Mouse (Mus musculus) forebrain, postnatal 0 days (tissue): ENCODE measurements around the gene Galns. TPM values are rescaled to one million over a fixed set of nuclear protein-coding genes. Genes with fewer than 3 reads are reported as not detected.
"Not testable (repeated sequence)": the region's sequence is repeated elsewhere in the genome, so short reads cannot be mapped to it uniquely, and the experiment has no call there.

ENCODE experiments used
- ATAC-seq: fragments of 200-750 bp; cut with Nextera tagmentation; 2 replicates; pipeline ENCODE4 v1.8.0; 2017; ENCODE audit warnings: mild to moderate bottlenecking, moderate library complexity
- DNase-seq: peaks from one replicate; pipeline ENCODE4 v3.0.0-alpha.2; 2015
- H3K27ac ChIP-seq: fragments of 300-500 bp; sonication (generic); 2 replicates; pipeline ENCODE4 v1.5.1; 2014; ENCODE audit warnings: low read depth, mild to moderate bottlenecking, antibody characterized with exemption, low read length, moderate library complexity, mixed read lengths
- H3K27me3 ChIP-seq: fragments of 300-500 bp; sonication (generic); 2 replicates; pipeline ENCODE4 v1.6.1; 2014; ENCODE audit warnings: mild to moderate bottlenecking, low read length, mixed read lengths; ENCODE audit not compliant: insufficient read depth
- H3K36me3 ChIP-seq: fragments of 300-500 bp; sonication (generic); 2 replicates; pipeline ENCODE4 v1.6.1; 2014; ENCODE audit warnings: mild to moderate bottlenecking, moderate library complexity; ENCODE audit not compliant: insufficient read depth
- H3K4me1 ChIP-seq: fragments of 300-500 bp; sonication (generic); 2 replicates; pipeline ENCODE4 v1.6.1; 2014; ENCODE audit warnings: antibody characterized with exemption; ENCODE audit not compliant: insufficient read depth
- H3K4me2 ChIP-seq: fragments of 300-500 bp; sonication (generic); 2 replicates; pipeline ENCODE4 v1.6.1; 2014; ENCODE audit warnings: low read depth, mild to moderate bottlenecking, moderate library complexity
- H3K4me3 ChIP-seq: fragments of 300-500 bp; sonication (generic); 2 replicates; pipeline ENCODE4 v1.5.1; 2014; ENCODE audit warnings: low read depth, low read length, mixed read lengths
- H3K9ac ChIP-seq: fragments of 300-500 bp; sonication (generic); 2 replicates; pipeline ENCODE4 v1.6.1; 2014; ENCODE audit warnings: mild to moderate bottlenecking
- H3K9me3 ChIP-seq: fragments of 300-500 bp; sonication (generic); 2 replicates; pipeline ENCODE4 v1.6.1; 2016; ENCODE audit warnings: low read length
- CTCF ChIP-seq: sonication (generic); IDR thresholded peaks from 2 replicates; pipeline ENCODE4 v1.5.1; 2016; ENCODE audit warnings: antibody characterized with exemption, control low read depth, low read depth
- WGBS: fragments of 180-500 bp; shearing (Covaris S2); extraction: QIAGEN DNeasy Blood & Tissue Kit; methylation state at CpG from one replicate; pipeline ENCODE4 v1.1.7; 2014; 5-methylcytosine and 5-hydroxymethylcytosine counted together
- polyA plus RNA-seq: library from polyadenylated mRNA; unstranded; fragments of >200 nt; fragmentation: Nextera tagmentation; extraction: Ambion mirVana; gene quantifications from 2 replicates; pipeline ENCODE4 v1.2.1, GENCODE M21; 2015
- total RNA-seq: library from RNA; depleted of rRNA; stranded (reverse); fragments of >200 nt; gene quantifications from 2 replicates; pipeline ENCODE4 v1.2.3, GENCODE M21; 2014

Galns gene
- total and polyA plus RNA-seq, 2 experiments from 2014 or later, result 8.4 to 12.8 TPM

GRCm38 (mm10) chr8:122573577-122573976, 37.7 kb downstream of the Galns start:
- H3K27me3 ChIP-seq, result no peaks in the 10 kb centered on the region

GRCm38 (mm10) chr8:122573176-122573575, 38.1 kb downstream of the Galns start:
- H3K4me3 ChIP-seq, result not testable (repeated sequence)
- H3K4me1 ChIP-seq, result peaks cover 24% of the 10 kb centered on the region

More at GRCm38 (mm10) chr8:122573577-122573976, 37.7 kb downstream of the Galns start:
- Histone ChIP-seq H3K4me3 (no peak overlapping the region), H3K27ac (0 out of 2 replicates have a peak overlapping the region, but pooled peaks have one; percentile 9), H3K9ac (no peak overlapping the region), H3K4me2 (no peak overlapping the region), H3K36me3 (peaks cover 16% of the 10 kb centered on the region), H3K9me3 (no peaks in the 10 kb centered on the region), H3K4me1 (peaks cover 22% of the 10 kb centered on the region)
- DNase-seq (no peak), ATAC-seq (no peak)
- TF ChIP-seq CTCF, result no peak
- 49% methylated on average over 9 of the region's 9 CpGs for WGBS

GRCm38 (mm10) chr8:122572751-122573150, 38.5 kb downstream of the Galns start:
- no peak for DNase-seq
- 81% methylated on average over 3 of the region's 3 CpGs for WGBS
- no peaks in the 10 kb centered on the region for H3K9me3 ChIP-seq
- no peak for TF ChIP-seq CTCF
- peaks cover 16% of the 10 kb centered on the region for H3K36me3 ChIP-seq
- peak overlapping the region; percentile 2; the same call in 1 of the 2 replicates for H3K27ac ChIP-seq
- no peak overlapping the region for H3K4me3 ChIP-seq
- no peak overlapping the region for H3K4me2 ChIP-seq
- no peak overlapping the region for H3K9ac ChIP-seq
- H3K27me3 ChIP-seq, result no peaks in the 10 kb centered on the region
- H3K4me1 ChIP-seq, result peaks cover 24% of the 10 kb centered on the region
- ATAC-seq, result no peak

More at GRCm38 (mm10) chr8:122573176-122573575, 38.1 kb downstream of the Galns start:
- ATAC-seq (peak; percentile 7; the same call in 1 of the 2 replicates), DNase-seq (peak; percentile 50)
- H3K36me3 ChIP-seq, result peaks cover 16% of the 10 kb centered on the region
- not testable (repeated sequence) for H3K9me3 ChIP-seq, H3K4me2 ChIP-seq, H3K9ac ChIP-seq, H3K27me3 ChIP-seq
- 31% methylated on average over 4 of the region's 4 CpGs for WGBS
- peak overlapping the region; percentile 2; the same call in 1 of the 2 replicates for H3K27ac ChIP-seq

GRCm38 (mm10) chr8:122571750-122572267, 39.5 kb downstream of the Galns start:
- WGBS, result 91% methylated on average over 17 of the region's 17 CpGs
- H3K4me3 ChIP-seq, result no peak overlapping the region
- H3K4me1 ChIP-seq, result peaks cover 25% of the 10 kb centered on the region
- H3K36me3 ChIP-seq, result peaks cover 16% of the 10 kb centered on the region
- H3K9ac ChIP-seq, result no peak overlapping the region
- no peaks in the 10 kb centered on the region for H3K27me3 ChIP-seq
- DNase-seq, result no peak
- H3K27ac ChIP-seq, result no peak overlapping the region
- no peak overlapping the region for H3K4me2 ChIP-seq
- no peak for ATAC-seq
- no peaks in the 10 kb centered on the region for H3K9me3 ChIP-seq
- no peak for TF ChIP-seq CTCF

GRCm38 (mm10) chr8:122571153-122571552, 40.1 kb downstream of the Galns start:
- WGBS, result 95% methylated on average over 11 of the region's 11 CpGs
- Histone ChIP-seq H3K4me2 (no peak overlapping the region), H3K9me3 (no peaks in the 10 kb centered on the region), H3K4me1 (peaks cover 27% of the 10 kb centered on the region), H3K27me3 (no peaks in the 10 kb centered on the region), H3K4me3 (no peak overlapping the region), H3K9ac (no peak overlapping the region), H3K36me3 (peaks cover 16% of the 10 kb centered on the region), H3K27ac (no peak overlapping the region)
- DNase-seq (no peak), ATAC-seq (no peak)
- TF ChIP-seq CTCF, result no peak

GRCm38 (mm10) chr8:122569996-122570395, 41.3 kb downstream of the Galns start:
- no peak for ATAC-seq
- 96% methylated on average over 16 of the region's 16 CpGs for WGBS

GRCm38 (mm10) chr8:122569329-122569728, 41.9 kb downstream of the Galns start:
- no peak overlapping the region for H3K4me3 ChIP-seq
- ATAC-seq (no peak), DNase-seq (no peak)
- no peak overlapping the region for H3K27ac ChIP-seq
- H3K9ac ChIP-seq, result no peak overlapping the region
- no peaks in the 10 kb centered on the region for H3K27me3 ChIP-seq
- peak overlapping the region; percentile 2; the same call in 1 of the 2 replicates for H3K4me2 ChIP-seq
- peaks cover 14% of the 10 kb centered on the region for H3K36me3 ChIP-seq
- no peak for TF ChIP-seq CTCF
- H3K4me1 ChIP-seq, result peaks cover 17% of the 10 kb centered on the region
- 68% methylated on average over 9 of the region's 9 CpGs for WGBS
- H3K9me3 ChIP-seq, result no peaks in the 10 kb centered on the region

More at GRCm38 (mm10) chr8:122569996-122570395, 41.3 kb downstream of the Galns start:
- H3K9ac ChIP-seq, result no peak overlapping the region
- no peak overlapping the region for H3K27ac ChIP-seq
- no peaks in the 10 kb centered on the region for H3K9me3 ChIP-seq
- no peak for TF ChIP-seq CTCF
- no peak overlapping the region for H3K4me3 ChIP-seq
- peaks cover 19% of the 10 kb centered on the region for H3K4me1 ChIP-seq
- DNase-seq, result no peak
- H3K36me3 ChIP-seq, result peaks cover 16% of the 10 kb centered on the region
- H3K27me3 ChIP-seq, result no peaks in the 10 kb centered on the region
- no peak overlapping the region for H3K4me2 ChIP-seq
